Mouse (Mus musculus): ENCODE results near the gene Entpd3.

- TF ChIP-seq CTCF (conservative IDR thresholded peaks at IDR 0.05; ENCODE audit: low read length) (no peak), POU5F1 (IDR thresholded peaks at IDR 0.05; ENCODE audit: borderline replicate concordance, low read length) (no peak), NANOG (IDR thresholded peaks at IDR 0.05; ENCODE audit: borderline replicate concordance, low read length) (no peak)
These were observed 38.2 kb downstream of the Entpd3 start for GRCm38 (mm10) chr9:120577706-120578405.

Measured in E14TG2a.4 (cell line).